ENCODE assay signal across 8 mouse cellular contexts in genomic region chr13:54309354-54309753, GRCm38 (mm10).
DNase-seq lines count a peak whose midpoint lies in the region; ATAC-seq and TF ChIP-seq lines count a peak whose summit lies in the region.

No protein-coding gene starts in this region.

- H3K36me3 ChIP-seq in limb, embryonic 14.5 days (ENCODE audit: control insufficient read depth, insufficient read depth, low read length) = no peaks in the 10 kb centered on the region; the same call in 1 of the 2 replicates
- no peaks in the 10 kb centered on the region for H3K36me3 ChIP-seq in limb, embryonic 10.5 days
- H3K36me3 ChIP-seq in hindbrain, postnatal 0 days (ENCODE audit: insufficient read depth, low read length) = peaks cover 6% of the 10 kb centered on the region; the same call in 1 of the 2 replicates
- H3K36me3 ChIP-seq in midbrain, postnatal 0 days (ENCODE audit: insufficient read depth, low read length) = 0 out of 2 replicates have a peak, but pooled peaks cover 1% of the 10 kb centered on the region

- no peak overlapping the region for H3K4me3 ChIP-seq in limb, embryonic 14.5 days (replicated peaks; ENCODE audit: low read length)
- H3K4me3 ChIP-seq in limb, embryonic 10.5 days = no peak overlapping the region
- H3K4me3 ChIP-seq in hindbrain, postnatal 0 days (ENCODE audit: low read length) = no peak overlapping the region
- H3K4me3 ChIP-seq in midbrain, postnatal 0 days (ENCODE audit: low read depth, low read length) = no peak overlapping the region

- DNase-seq in limb, embryonic 14.5 days (ENCODE audit: low spot score) = peak; percentile 4
- DNase-seq in limb, embryonic 10.5 days (ENCODE audit: low spot score) = no peak
- DNase-seq in cerebellum, postnatal 10 days = peak; percentile 97 to 98
- DNase-seq in hindbrain, postnatal 0 days (ENCODE audit: low spot score) = peak; percentile 91
- DNase-seq in midbrain, postnatal 0 days (ENCODE audit: low spot score) = peak; percentile 93
- DNase-seq in thymus, postnatal 0 days (ENCODE audit: low spot score) = no peak
- no peak for DNase-seq in yolk sac, embryonic 10.5 days (ENCODE audit: low spot score)
- no peak for DNase-seq in adrenal gland, adult 2 months

- no peak overlapping the region for H3K9ac ChIP-seq in limb, embryonic 14.5 days (ENCODE audit: low read depth, low read length, severe bottlenecking)
- no peak overlapping the region for H3K9ac ChIP-seq in hindbrain, postnatal 0 days (replicated peaks; ENCODE audit: low read length)
- no peak overlapping the region for H3K9ac ChIP-seq in midbrain, postnatal 0 days (replicated peaks; ENCODE audit: low read length, poor library complexity, severe bottlenecking)

- TF ChIP-seq POLR2A in limb, embryonic 14.5 days (IDR thresholded peaks at IDR 0.05; ENCODE audit: borderline replicate concordance, extremely low read depth, insufficient read depth, insufficient read length) = no peak

- 37% methylated on average over 5 of the region's 5 CpGs for WGBS in limb, embryonic 14.5 days
- WGBS in limb, embryonic 10.5 days = 54% methylated on average over 5 of the region's 5 CpGs
- WGBS in hindbrain, postnatal 0 days = 9% methylated on average over 5 of the region's 5 CpGs
- 25% methylated on average over 5 of the region's 5 CpGs for WGBS in midbrain, postnatal 0 days

- ATAC-seq in limb, embryonic 14.5 days (ENCODE audit: low FRiP score, low read depth) = no peak
- ATAC-seq in hindbrain, postnatal 0 days = peak; percentile 92
- peak; percentile 73 for ATAC-seq in midbrain, postnatal 0 days (ENCODE audit: low FRiP score)

- H3K4me1 ChIP-seq in limb, embryonic 14.5 days (ENCODE audit: control insufficient read depth, insufficient read depth, low read length) = peaks cover 9% of the 10 kb centered on the region
- peaks cover 9% of the 10 kb centered on the region for H3K4me1 ChIP-seq in limb, embryonic 10.5 days
- peaks cover 23% of the 10 kb centered on the region for H3K4me1 ChIP-seq in hindbrain, postnatal 0 days (ENCODE audit: insufficient read depth, low read length)
- H3K4me1 ChIP-seq in midbrain, postnatal 0 days (ENCODE audit: insufficient read depth, low read length) = 0 out of 2 replicates have a peak, but pooled peaks cover under 1% of the 10 kb centered on the region

- no peaks in the 10 kb centered on the region for H3K27me3 ChIP-seq in limb, embryonic 14.5 days (ENCODE audit: control insufficient read depth, insufficient read depth, low read length)
- H3K27me3 ChIP-seq in limb, embryonic 10.5 days (ENCODE audit: low read depth, poor library complexity, severe bottlenecking) = no peaks in the 10 kb centered on the region
- no peaks in the 10 kb centered on the region for H3K27me3 ChIP-seq in hindbrain, postnatal 0 days (ENCODE audit: insufficient read depth, low read length)
- H3K27me3 ChIP-seq in midbrain, postnatal 0 days (ENCODE audit: insufficient read depth, low read length) = no peaks in the 10 kb centered on the region

- H3K4me2 ChIP-seq in limb, embryonic 14.5 days (replicated peaks; ENCODE audit: low read depth, low read length, severe bottlenecking) = no peak overlapping the region
- no peak overlapping the region for H3K4me2 ChIP-seq in hindbrain, postnatal 0 days (ENCODE audit: low read depth, low read length)
- H3K4me2 ChIP-seq in midbrain, postnatal 0 days (ENCODE audit: low read depth, low read length, poor library complexity, severe bottlenecking) = no peak overlapping the region

- H3K9me3 ChIP-seq in limb, embryonic 14.5 days (ENCODE audit: control insufficient read depth, low read length) = no peaks in the 10 kb centered on the region
- no peaks in the 10 kb centered on the region for H3K9me3 ChIP-seq in limb, embryonic 10.5 days (replicated peaks)
- H3K9me3 ChIP-seq in hindbrain, postnatal 0 days (ENCODE audit: low read length) = no peaks in the 10 kb centered on the region
- H3K9me3 ChIP-seq in midbrain, postnatal 0 days (ENCODE audit: low read length) = no peaks in the 10 kb centered on the region

- TF ChIP-seq CTCF in hindbrain, postnatal 0 days (IDR thresholded peaks at IDR 0.05; ENCODE audit: low read depth) = no peak
- TF ChIP-seq CTCF in midbrain, postnatal 0 days (IDR thresholded peaks at IDR 0.05) = no peak

- H3K27ac ChIP-seq in limb, embryonic 14.5 days (replicated peaks; ENCODE audit: low read depth, low read length) = no peak overlapping the region
- H3K27ac ChIP-seq in limb, embryonic 10.5 days = no peak overlapping the region
- peak overlapping the region; percentile 81 for H3K27ac ChIP-seq in hindbrain, postnatal 0 days
- 0 out of 2 replicates have a peak overlapping the region, but pooled peaks have one; percentile 19 for H3K27ac ChIP-seq in midbrain, postnatal 0 days (ENCODE audit: low read depth, low read length)

Comparison
In these comparisons a context has a peak if more than half of its experiments do, and no peak if none do; other contexts are left out.
1. DNase-seq: peak in limb, embryonic 14.5 days (single experiment), cerebellum, postnatal 10 days (2 of 2), hindbrain, postnatal 0 days (single experiment) and midbrain, postnatal 0 days (single experiment); none in limb, embryonic 10.5 days (single experiment), thymus, postnatal 0 days (single experiment), yolk sac, embryonic 10.5 days (single experiment) and adrenal gland, adult 2 months (single experiment).
2. H3K27ac ChIP-seq: peak in hindbrain, postnatal 0 days (single experiment) and midbrain, postnatal 0 days (single experiment); none in limb, embryonic 14.5 days (single experiment) and limb, embryonic 10.5 days (single experiment).